Mouse (Mus musculus) cerebellum, adult 11-12 months (tissue): ENCODE data around the gene Acrbp.
A peak's percentile ranks its signal among the peaks of the same experiment; 100 is the strongest.
"Not testable (repeated sequence)": the region's sequence is repeated elsewhere in the genome, so short reads cannot be mapped to it uniquely, and the experiment has no call there.

Experiments
- DNase-seq: peaks from one replicate; pipeline ENCODE4 v3.0.0; 2022

The Acrbp gene

GRCm38 (mm10) chr6:125049678-125050077, at the start of gene Acrbp:
Gene Acrbp (plus strand): TSS chr6:125049689.
- DNase-seq, result no peak

GRCm38 (mm10) chr6:125003706-125004105, 45.8 kb upstream of the Acrbp start:
- DNase-seq, result no peak

- DNase-seq, result no peak
Observed at GRCm38 (mm10) chr6:125005086-125005485, 44.4 kb upstream of the Acrbp start.

GRCm38 (mm10) chr6:125008060-125008459, 41.4 kb upstream of the Acrbp start:
- no peak for DNase-seq

- peak; percentile 99 for DNase-seq
Observed at GRCm38 (mm10) chr6:125008586-125009128, 40.8 kb upstream of the Acrbp start.

GRCm38 (mm10) chr6:125009129-125009180, 40.5 kb upstream of the Acrbp start, which contains the start of gene Zfp384:
Gene Zfp384 (plus strand): TSS chr6:125009145.
- no peak for DNase-seq

GRCm38 (mm10) chr6:125009181-125010073, 40.1 kb upstream of the Acrbp start:
- peak; percentile 84 for DNase-seq

GRCm38 (mm10) chr6:125017682-125018081, 31.8 kb upstream of the Acrbp start:
- DNase-seq, result no peak

- peak; percentile 41 for DNase-seq
Observed at GRCm38 (mm10) chr6:125030532-125030931, 19.0 kb upstream of the Acrbp start.

- no peak for DNase-seq
Observed at GRCm38 (mm10) chr6:125031604-125032003, 17.9 kb upstream of the Acrbp start.

- DNase-seq, result no peak
Observed at GRCm38 (mm10) chr6:125038666-125039065, 10.8 kb upstream of the Acrbp start.

- DNase-seq, result no peak
Observed at GRCm38 (mm10) chr6:125039131-125039530, 10.4 kb upstream of the Acrbp start.

GRCm38 (mm10) chr6:125039533-125040153, 9.8 kb upstream of the Acrbp start, which contains the start of gene Ing4:
Gene Ing4 (plus strand): TSS chr6:125039760.
- peak; percentile 93 for DNase-seq

GRCm38 (mm10) chr6:125040221-125040620, 9.3 kb upstream of the Acrbp start:
- DNase-seq, result no peak

GRCm38 (mm10) chr6:125041047-125041446, 8.4 kb upstream of the Acrbp start:
- no peak for DNase-seq

GRCm38 (mm10) chr6:125042081-125042480, 7.4 kb upstream of the Acrbp start:
- DNase-seq, result no peak

- peak; percentile 81 for DNase-seq
Observed at GRCm38 (mm10) chr6:125046691-125047090, 2.8 kb upstream of the Acrbp start.

GRCm38 (mm10) chr6:125051237-125051636, 1.7 kb downstream of the Acrbp start:
- DNase-seq, result no peak

GRCm38 (mm10) chr6:125061493-125061892, 12.0 kb downstream of the Acrbp start:
- DNase-seq, result no peak

- DNase-seq, result no peak
Observed at GRCm38 (mm10) chr6:125062511-125062910, 13.0 kb downstream of the Acrbp start.

GRCm38 (mm10) chr6:125063906-125064305, 14.4 kb downstream of the Acrbp start:
- DNase-seq, result no peak

GRCm38 (mm10) chr6:125065223-125065622, 15.7 kb downstream of the Acrbp start:
- not testable (repeated sequence) for DNase-seq

GRCm38 (mm10) chr6:125067571-125067995, 18.1 kb downstream of the Acrbp start, which contains the start of gene Lpar5:
Gene Lpar5 (plus strand): TSS chr6:125067920.
- DNase-seq, result no peak

- DNase-seq, result no peak
Observed at GRCm38 (mm10) chr6:125071170-125071895, 21.8 kb downstream of the Acrbp start.
